Mouse (Mus musculus): ENCODE results near the gene Cc2d1b. TPM values are rescaled to one million over a fixed set of nuclear protein-coding genes. Genes with fewer than 3 reads are reported as not detected.
A peak's percentile ranks its signal among the peaks of the same experiment; 100 is the strongest.

Gene Cc2d1b
- polyA plus RNA-seq, 1 experiment, result 26.4 TPM

DNA sequence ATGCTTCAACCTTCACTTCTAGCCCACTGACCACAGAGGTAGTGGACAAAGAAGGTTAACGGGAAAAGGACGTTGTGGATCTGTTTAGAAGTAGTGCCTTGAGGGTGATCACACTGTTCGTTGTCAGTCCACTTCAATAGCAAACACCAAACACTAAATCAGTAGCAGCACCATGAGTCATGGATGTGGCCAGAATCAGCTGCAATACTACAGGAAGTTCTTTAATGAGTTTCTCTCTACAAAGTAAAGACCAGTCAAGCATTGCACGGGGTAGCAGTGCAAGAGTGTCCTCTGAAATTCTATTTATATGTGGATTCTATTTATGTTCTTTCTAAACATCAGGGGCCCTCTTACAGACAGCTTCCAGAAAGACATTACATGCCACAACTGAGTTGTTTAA, 21.4 kb upstream of the Cc2d1b start:
- 76% methylated on average over 4 of the region's 4 CpGs for WGBS
- DNase-seq, result no peak
- no peak overlapping the region for H3K4me3 ChIP-seq (ENCODE audit: insufficient read depth, low read depth, low read length)
- no peak overlapping the region for H3K27ac ChIP-seq (ENCODE audit: insufficient read depth, low read depth, low read length)
- TF ChIP-seq CTCF (conservative IDR thresholded peaks at IDR 0.05; ENCODE audit: insufficient read depth, insufficient read length, low read depth, low read length) (no peak), POLR2A (IDR thresholded peaks at IDR 0.05; ENCODE audit: low read depth, low read length) (no peak)
- no peaks in the 10 kb centered on the region for H3K27me3 ChIP-seq (replicated peaks; ENCODE audit: control insufficient read depth, insufficient read depth, low read length)
- H3K36me3 ChIP-seq (ENCODE audit: control insufficient read depth, insufficient read depth, low read length), result no peaks in the 10 kb centered on the region
- no peaks in the 10 kb centered on the region for H3K4me1 ChIP-seq (ENCODE audit: control insufficient read depth, insufficient read depth, low read length)

DNA sequence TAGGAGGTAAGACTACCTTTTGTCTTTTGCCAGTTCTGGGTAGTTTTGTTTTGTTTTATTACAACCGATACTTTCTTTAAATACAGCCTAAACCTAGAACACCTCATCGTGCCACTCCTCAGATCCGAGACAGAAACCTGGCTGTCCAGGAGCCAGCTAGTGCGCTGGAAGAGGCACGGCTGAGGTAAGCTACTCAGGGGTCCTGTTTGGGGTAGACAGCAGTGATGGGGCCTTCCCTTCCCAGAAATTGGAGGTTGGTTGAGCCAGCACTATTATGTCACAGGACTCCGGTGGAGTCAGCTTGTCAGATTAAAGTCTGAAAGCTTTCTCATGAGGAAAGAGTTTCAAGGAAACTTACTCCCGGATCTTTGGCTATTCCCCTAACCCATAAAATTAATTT, 17.9 kb upstream of the Cc2d1b start:
- Histone ChIP-seq H3K27ac (ENCODE audit: insufficient read depth, low read depth, low read length) (no peak overlapping the region), H3K27me3 (replicated peaks; ENCODE audit: control insufficient read depth, insufficient read depth, low read length) (no peaks in the 10 kb centered on the region), H3K4me3 (ENCODE audit: insufficient read depth, low read depth, low read length) (no peak overlapping the region), H3K4me1 (ENCODE audit: control insufficient read depth, insufficient read depth, low read length) (no peaks in the 10 kb centered on the region), H3K36me3 (ENCODE audit: control insufficient read depth, insufficient read depth, low read length) (no peaks in the 10 kb centered on the region)
- TF ChIP-seq POLR2A (IDR thresholded peaks at IDR 0.05; ENCODE audit: low read depth, low read length) (no peak), CTCF (conservative IDR thresholded peaks at IDR 0.05; ENCODE audit: insufficient read depth, insufficient read length, low read depth, low read length) (no peak)
- 95% methylated on average over 7 of the region's 7 CpGs for WGBS
- no peak for DNase-seq

DNA sequence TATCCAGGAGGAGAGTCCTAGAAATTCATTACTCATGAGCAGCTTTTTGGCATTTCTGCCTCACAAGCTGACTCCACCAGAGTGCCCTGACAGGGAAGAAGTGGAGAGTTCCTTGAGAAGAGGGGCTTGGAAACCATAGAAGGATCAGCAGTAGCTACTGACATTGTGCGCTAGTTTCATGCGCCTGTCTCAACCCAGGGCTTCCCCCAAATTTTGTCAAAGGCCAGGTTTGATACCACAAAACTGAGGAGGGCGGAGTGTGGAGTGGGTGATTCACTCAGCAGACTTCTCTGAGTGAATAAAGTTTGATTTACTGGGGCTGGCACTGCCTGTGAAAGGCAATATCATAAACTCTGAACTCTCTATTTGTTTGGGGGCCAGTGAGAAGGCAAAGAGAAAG, 11.1 kb upstream of the Cc2d1b start:
- 95% methylated on average over 3 of the region's 3 CpGs for WGBS
- H3K27me3 ChIP-seq (replicated peaks; ENCODE audit: control insufficient read depth, insufficient read depth, low read length), result no peaks in the 10 kb centered on the region
- no peak for DNase-seq
- no peak overlapping the region for H3K27ac ChIP-seq (ENCODE audit: insufficient read depth, low read depth, low read length)
- H3K4me3 ChIP-seq (ENCODE audit: insufficient read depth, low read depth, low read length), result no peak overlapping the region
- TF ChIP-seq POLR2A (IDR thresholded peaks at IDR 0.05; ENCODE audit: low read depth, low read length), result no peak
- TF ChIP-seq CTCF (conservative IDR thresholded peaks at IDR 0.05; ENCODE audit: insufficient read depth, insufficient read length, low read depth, low read length), result no peak
- H3K4me1 ChIP-seq (ENCODE audit: control insufficient read depth, insufficient read depth, low read length), result no peaks in the 10 kb centered on the region
- no peaks in the 10 kb centered on the region for H3K36me3 ChIP-seq (ENCODE audit: control insufficient read depth, insufficient read depth, low read length)

DNA sequence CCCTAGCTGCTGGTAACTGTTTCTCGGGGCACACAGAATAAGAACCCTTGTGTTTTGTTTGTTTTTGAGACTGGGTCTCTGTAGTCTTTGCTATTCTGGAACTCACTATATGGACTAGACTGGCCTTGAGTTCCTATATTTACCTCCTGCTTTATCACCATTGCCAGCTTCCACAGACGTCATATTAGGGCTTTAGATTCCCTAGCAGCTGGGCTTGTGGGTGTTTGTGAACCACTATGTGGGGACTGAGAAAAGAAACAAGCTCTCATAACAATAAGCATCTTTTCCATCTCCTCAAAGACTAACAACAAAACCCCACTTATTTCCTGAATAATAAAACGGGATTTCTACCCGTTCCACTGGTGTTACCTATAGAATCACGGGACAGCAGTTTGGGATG, 8.8 kb upstream of the Cc2d1b start:
- TF ChIP-seq POLR2A (IDR thresholded peaks at IDR 0.05; ENCODE audit: low read depth, low read length) (no peak), CTCF (conservative IDR thresholded peaks at IDR 0.05; ENCODE audit: insufficient read depth, insufficient read length, low read depth, low read length) (no peak)
- no peak for DNase-seq
- no peaks in the 10 kb centered on the region for H3K4me1 ChIP-seq (ENCODE audit: control insufficient read depth, insufficient read depth, low read length)
- H3K27me3 ChIP-seq (replicated peaks; ENCODE audit: control insufficient read depth, insufficient read depth, low read length), result no peaks in the 10 kb centered on the region
- 94% methylated on average over 5 of the region's 5 CpGs for whole genome bisulfite sequencing
- no peak overlapping the region for H3K27ac ChIP-seq (ENCODE audit: insufficient read depth, low read depth, low read length)
- no peaks in the 10 kb centered on the region for H3K36me3 ChIP-seq (ENCODE audit: control insufficient read depth, insufficient read depth, low read length)
- H3K4me3 ChIP-seq (ENCODE audit: insufficient read depth, low read depth, low read length), result no peak overlapping the region

DNA sequence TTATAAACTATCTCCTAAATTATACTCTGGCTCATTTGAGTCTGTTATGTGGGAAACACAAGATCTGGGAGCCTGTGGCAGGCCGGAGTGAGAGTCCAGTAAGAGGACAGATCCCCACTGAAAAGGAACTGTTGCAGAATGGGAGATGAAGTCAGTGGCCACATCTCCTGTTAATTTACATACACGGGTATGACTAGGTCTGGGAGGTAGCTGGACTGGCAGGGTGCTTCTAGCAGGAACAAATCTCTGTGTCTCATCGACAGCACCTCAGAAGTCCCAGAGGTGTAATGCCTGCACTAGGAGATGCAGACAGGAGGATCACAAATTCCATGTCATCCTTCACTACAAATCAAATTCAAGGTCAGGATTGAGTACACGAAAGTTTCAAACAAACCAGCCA, 1.2 kb upstream of the Cc2d1b start:
- DNase-seq, result no peak
- Histone ChIP-seq H3K27ac (ENCODE audit: insufficient read depth, low read depth, low read length) (peak overlapping the region; percentile 76), H3K36me3 (ENCODE audit: control insufficient read depth, insufficient read depth, low read length) (no peaks in the 10 kb centered on the region), H3K4me3 (ENCODE audit: insufficient read depth, low read depth, low read length) (peak overlapping the region; percentile 93; the same call in 1 of the 2 replicates), H3K4me1 (ENCODE audit: control insufficient read depth, insufficient read depth, low read length) (peaks cover 8% of the 10 kb centered on the region; the same call in 1 of the 2 replicates), H3K27me3 (replicated peaks; ENCODE audit: control insufficient read depth, insufficient read depth, low read length) (no peaks in the 10 kb centered on the region)
- WGBS, result 49% methylated on average over 4 of the region's 4 CpGs
- no peak for TF ChIP-seq CTCF (conservative IDR thresholded peaks at IDR 0.05; ENCODE audit: insufficient read depth, insufficient read length, low read depth, low read length)
- TF ChIP-seq POLR2A (IDR thresholded peaks at IDR 0.05; ENCODE audit: low read depth, low read length), result no peak

DNA sequence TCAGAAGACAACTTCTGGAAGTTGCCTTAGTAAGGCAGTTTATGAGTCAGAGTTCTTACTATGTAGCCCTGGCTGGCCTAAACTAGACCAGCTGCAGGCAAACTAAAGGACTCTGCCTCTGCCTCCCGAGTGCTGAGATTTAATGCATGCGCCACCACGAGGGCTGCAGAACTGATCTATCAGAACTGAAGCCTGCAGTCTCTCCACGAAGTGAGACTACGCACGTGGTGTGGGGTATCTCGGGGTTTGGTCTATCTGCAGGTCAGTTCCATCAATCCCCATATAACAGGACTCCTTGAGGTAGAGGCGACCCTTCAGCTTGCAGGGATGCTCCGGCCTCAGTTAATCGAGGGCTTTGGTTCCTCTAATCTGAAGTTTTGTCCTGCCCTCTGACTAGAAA, 575 bp upstream of the Cc2d1b start:
- Histone ChIP-seq H3K36me3 (ENCODE audit: control insufficient read depth, insufficient read depth, low read length) (no peaks in the 10 kb centered on the region), H3K4me1 (ENCODE audit: control insufficient read depth, insufficient read depth, low read length) (peaks cover 8% of the 10 kb centered on the region; the same call in 1 of the 2 replicates), H3K27me3 (replicated peaks; ENCODE audit: control insufficient read depth, insufficient read depth, low read length) (no peaks in the 10 kb centered on the region), H3K4me3 (ENCODE audit: insufficient read depth, low read depth, low read length) (peak overlapping the region; percentile 93), H3K27ac (ENCODE audit: insufficient read depth, low read depth, low read length) (peak overlapping the region; percentile 76)
- WGBS, result 1% methylated on average over 10 of the region's 10 CpGs
- TF ChIP-seq POLR2A (IDR thresholded peaks at IDR 0.05; ENCODE audit: low read depth, low read length), result no peak
- TF ChIP-seq CTCF (conservative IDR thresholded peaks at IDR 0.05; ENCODE audit: insufficient read depth, insufficient read length, low read depth, low read length), result no peak
- DNase-seq, result no peak

DNA sequence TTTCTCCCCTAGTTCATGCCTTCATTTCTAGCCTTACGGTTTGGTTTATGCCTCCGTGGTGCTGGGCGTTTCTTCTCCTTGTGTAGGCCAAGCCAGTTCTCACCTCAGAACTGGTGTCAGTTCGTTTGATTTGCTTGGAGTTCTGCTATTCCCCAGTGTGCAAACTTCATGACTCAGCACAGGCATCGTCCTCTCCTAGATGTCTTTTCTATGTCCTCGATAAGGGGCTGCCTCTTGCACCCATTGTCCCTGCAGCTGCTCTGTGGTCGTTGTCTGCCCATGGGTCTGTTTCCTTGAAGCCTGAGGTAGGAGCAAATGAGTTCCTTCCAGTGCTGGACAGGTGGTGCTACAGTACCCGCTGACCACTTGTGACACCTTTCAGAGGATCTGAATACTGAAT, 796 bp downstream of the Cc2d1b start:
- Histone ChIP-seq H3K27ac (ENCODE audit: insufficient read depth, low read depth, low read length) (peak overlapping the region; percentile 58; the same call in 1 of the 2 replicates), H3K4me3 (ENCODE audit: insufficient read depth, low read depth, low read length) (peak overlapping the region; percentile 93), H3K27me3 (replicated peaks; ENCODE audit: control insufficient read depth, insufficient read depth, low read length) (no peaks in the 10 kb centered on the region), H3K4me1 (ENCODE audit: control insufficient read depth, insufficient read depth, low read length) (peaks cover 8% of the 10 kb centered on the region; the same call in 1 of the 2 replicates), H3K36me3 (ENCODE audit: control insufficient read depth, insufficient read depth, low read length) (no peaks in the 10 kb centered on the region; the same call in 1 of the 2 replicates)
- DNase-seq, result no peak
- TF ChIP-seq POLR2A (IDR thresholded peaks at IDR 0.05; ENCODE audit: low read depth, low read length) (no peak), CTCF (conservative IDR thresholded peaks at IDR 0.05; ENCODE audit: insufficient read depth, insufficient read length, low read depth, low read length) (no peak)
- 14% methylated on average over 8 of the region's 8 CpGs for WGBS
